Mouse (Mus musculus): ENCODE measurements at regions not wholly inside any gene's neighbourhood (a gene's known extent, or its start where the extent isn't known, plus 50 kb on each side); places are given as distances from the start of the nearest gene placed in this dataset.

DNA sequence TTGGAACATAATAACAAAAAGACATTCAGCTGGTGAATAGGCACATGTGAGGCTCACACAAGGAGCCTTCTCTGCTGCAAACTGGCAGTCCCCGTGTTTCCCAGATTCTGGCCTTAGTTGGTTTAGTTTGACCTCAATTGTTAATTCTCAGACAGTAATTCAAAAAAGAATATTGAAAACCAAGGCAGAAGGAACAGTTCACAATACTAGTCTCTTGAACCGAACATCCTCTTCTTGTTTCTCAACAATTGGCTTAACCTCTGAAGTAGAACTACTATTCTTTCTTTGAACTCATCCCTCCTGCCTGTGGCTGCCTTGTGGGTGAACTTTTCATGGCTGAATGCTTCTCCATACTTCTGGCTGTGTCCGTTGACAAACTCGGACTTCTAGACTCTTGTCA is 110.4 kb upstream of the Neil3 start:
- no peak for ATAC-seq (ENCODE audit: insufficient read depth)
- no peak overlapping the region for H3K9ac ChIP-seq (replicated peaks)

DNA sequence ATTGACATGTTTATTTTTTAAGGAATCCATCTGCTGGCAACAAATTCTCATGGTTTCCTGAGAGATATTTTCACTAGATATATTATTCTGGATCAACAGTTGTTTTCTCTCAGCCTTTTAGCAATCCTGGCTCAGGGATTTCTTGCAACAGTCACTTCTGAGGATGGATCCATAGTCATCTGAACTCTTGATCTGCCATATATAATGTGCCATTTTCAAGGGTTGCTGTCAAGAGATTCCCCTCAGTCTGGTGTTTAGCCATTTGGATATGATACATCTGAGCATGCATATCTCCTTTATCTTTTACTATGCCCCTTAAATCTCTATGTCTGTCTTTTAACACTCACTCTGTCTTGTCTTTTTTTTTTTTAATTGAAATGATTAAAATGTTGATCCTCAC is 130.3 kb upstream of the Neil3 start:
- H3K27me3 ChIP-seq (ENCODE audit: control insufficient read depth, insufficient read depth, low read length), result no peaks in the 10 kb centered on the region
- no peak overlapping the region for H3K4me2 ChIP-seq (ENCODE audit: low read depth)
- no peak overlapping the region for H3K9ac ChIP-seq (replicated peaks)
- ATAC-seq (ENCODE audit: insufficient read depth) (no peak), DNase-seq (ENCODE audit: low read depth in 3 of 3, low spot score in 3 of 3) (no peak)
- H3K27ac ChIP-seq, result no peak overlapping the region
- H3K36me3 ChIP-seq (replicated peaks; ENCODE audit: control insufficient read depth, insufficient read depth, low read depth), result no peaks in the 10 kb centered on the region
- no peak overlapping the region for H3K4me3 ChIP-seq (ENCODE audit: insufficient read depth in 1 of 2, low read depth in 2 of 2, low read length in 2 of 2)
- TF ChIP-seq EP300 (IDR thresholded peaks at IDR 0.05; ENCODE audit: low read depth) (no peak), CTCF (IDR thresholded peaks at IDR 0.05; ENCODE audit: low read depth) (no peak)
- H3K9me3 ChIP-seq (ENCODE audit: control insufficient read depth, low read length), result no peaks in the 10 kb centered on the region
- no peaks in the 10 kb centered on the region for H3K4me1 ChIP-seq (replicated peaks; ENCODE audit: control insufficient read depth in 2 of 2, insufficient read depth in 2 of 2, low read length in 1 of 2)

More for the DNA sequence above, 110.4 kb upstream of the Neil3 start:
- no peak overlapping the region for H3K27ac ChIP-seq
- no peaks in the 10 kb centered on the region for H3K4me1 ChIP-seq (replicated peaks; ENCODE audit: control insufficient read depth in 2 of 2, insufficient read depth in 2 of 2, low read length in 1 of 2)
- no peak for TF ChIP-seq EP300 (IDR thresholded peaks at IDR 0.05; ENCODE audit: low read depth)
- no peak for TF ChIP-seq CTCF (IDR thresholded peaks at IDR 0.05; ENCODE audit: low read depth)
- DNase-seq (ENCODE audit: low read depth in 3 of 3, low spot score in 3 of 3), result no peak
- H3K9me3 ChIP-seq (ENCODE audit: control insufficient read depth, low read length), result no peaks in the 10 kb centered on the region
- H3K27me3 ChIP-seq (ENCODE audit: control insufficient read depth, insufficient read depth, low read length), result no peaks in the 10 kb centered on the region
- WGBS (ENCODE audit: insufficient replicate concordance), result 66% methylated on average over 4 of the region's 4 CpGs
- no peak overlapping the region for H3K4me3 ChIP-seq (ENCODE audit: insufficient read depth in 1 of 2, low read depth in 2 of 2, low read length in 2 of 2)
- no peak overlapping the region for H3K4me2 ChIP-seq (ENCODE audit: low read depth)
- no peaks in the 10 kb centered on the region for H3K36me3 ChIP-seq (replicated peaks; ENCODE audit: control insufficient read depth, insufficient read depth, low read depth)

- Histone ChIP-seq H3K27ac (no peak overlapping the region), H3K9me3 (ENCODE audit: control insufficient read depth, low read length) (no peaks in the 10 kb centered on the region), H3K4me2 (ENCODE audit: low read depth) (no peak overlapping the region), H3K27me3 (ENCODE audit: control insufficient read depth, insufficient read depth, low read length) (no peaks in the 10 kb centered on the region), H3K36me3 (replicated peaks; ENCODE audit: control insufficient read depth, insufficient read depth, low read depth) (no peaks in the 10 kb centered on the region), H3K9ac (replicated peaks) (no peak overlapping the region), H3K4me3 (ENCODE audit: insufficient read depth in 1 of 2, low read depth in 2 of 2, low read length in 2 of 2) (no peak overlapping the region), H3K4me1 (replicated peaks; ENCODE audit: control insufficient read depth in 2 of 2, insufficient read depth in 2 of 2, low read length in 1 of 2) (no peaks in the 10 kb centered on the region)
- TF ChIP-seq EP300 (IDR thresholded peaks at IDR 0.05; ENCODE audit: low read depth) (no peak), CTCF (IDR thresholded peaks at IDR 0.05; ENCODE audit: low read depth) (no peak)
- no peak for DNase-seq (ENCODE audit: low read depth in 3 of 3, low spot score in 3 of 3)
- no peak for ATAC-seq (ENCODE audit: insufficient read depth)
Measured at GRCm38 (mm10) chr8:53775511-53775910, 136.6 kb upstream of the Neil3 start.

DNA sequence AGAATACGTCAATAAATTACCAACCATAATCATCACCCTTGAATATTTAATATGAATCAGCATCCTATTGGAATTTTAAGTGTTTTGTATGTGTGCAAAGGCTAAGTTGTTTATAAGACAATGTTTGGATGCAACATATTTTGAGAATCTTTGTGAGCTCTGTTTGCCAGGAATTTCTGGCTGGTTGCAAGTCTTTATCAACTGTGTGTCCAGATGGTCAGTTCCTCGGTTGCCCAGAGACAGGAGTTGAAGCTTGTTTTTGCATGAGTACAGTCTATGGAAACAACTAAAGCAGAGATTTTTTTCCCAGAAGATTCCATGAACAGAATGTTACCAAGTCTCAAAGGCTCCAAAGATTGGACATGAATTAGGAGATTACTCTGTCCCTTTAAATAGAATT is 142.0 kb upstream of the Neil3 start:
- no peaks in the 10 kb centered on the region for H3K36me3 ChIP-seq (replicated peaks; ENCODE audit: control insufficient read depth, insufficient read depth, low read depth)
- 47% methylated on average over 2 of the region's 2 CpGs for WGBS (ENCODE audit: insufficient replicate concordance)
- no peak overlapping the region for H3K27ac ChIP-seq
- ATAC-seq (ENCODE audit: insufficient read depth) (no peak), DNase-seq (ENCODE audit: low read depth in 3 of 3, low spot score in 3 of 3) (no peak)
- H3K4me1 ChIP-seq (replicated peaks; ENCODE audit: control insufficient read depth in 2 of 2, insufficient read depth in 2 of 2, low read length in 1 of 2), result no peaks in the 10 kb centered on the region
- no peaks in the 10 kb centered on the region for H3K9me3 ChIP-seq (ENCODE audit: control insufficient read depth, low read length)
- TF ChIP-seq EP300 (IDR thresholded peaks at IDR 0.05; ENCODE audit: low read depth), result no peak
- TF ChIP-seq CTCF (IDR thresholded peaks at IDR 0.05; ENCODE audit: low read depth), result no peak
- H3K27me3 ChIP-seq (ENCODE audit: control insufficient read depth, insufficient read depth, low read length), result no peaks in the 10 kb centered on the region
- H3K4me2 ChIP-seq (ENCODE audit: low read depth), result no peak overlapping the region
- H3K4me3 ChIP-seq (ENCODE audit: insufficient read depth in 1 of 2, low read depth in 2 of 2, low read length in 2 of 2), result no peak overlapping the region
- no peak overlapping the region for H3K9ac ChIP-seq (replicated peaks)

DNA sequence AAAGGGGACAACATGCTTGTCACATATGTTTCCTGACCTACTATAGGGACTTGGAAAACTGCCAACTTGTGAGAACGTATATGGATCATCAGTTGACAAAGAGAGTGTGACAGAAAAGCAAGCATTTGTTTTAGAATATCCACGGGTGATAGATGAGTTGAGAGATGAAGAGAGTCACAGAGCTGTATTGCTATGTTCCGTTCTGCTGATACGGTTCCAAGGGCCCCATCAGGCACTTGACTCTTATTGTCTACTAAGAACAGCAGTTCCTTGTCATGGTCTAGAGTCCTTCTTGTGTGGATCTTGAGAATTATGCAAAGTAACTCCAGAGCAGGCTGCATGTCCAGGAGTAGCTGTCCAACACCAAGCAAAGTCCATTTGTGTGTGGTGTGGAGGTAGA is 143.0 kb upstream of the Neil3 start:
- no peak overlapping the region for H3K4me2 ChIP-seq (ENCODE audit: low read depth)
- DNase-seq (ENCODE audit: low read depth in 3 of 3, low spot score in 3 of 3) (no peak), ATAC-seq (ENCODE audit: insufficient read depth) (no peak)
- H3K27me3 ChIP-seq (ENCODE audit: control insufficient read depth, insufficient read depth, low read length), result no peaks in the 10 kb centered on the region
- H3K4me1 ChIP-seq (replicated peaks; ENCODE audit: control insufficient read depth in 2 of 2, insufficient read depth in 2 of 2, low read length in 1 of 2), result no peaks in the 10 kb centered on the region
- TF ChIP-seq EP300 (IDR thresholded peaks at IDR 0.05; ENCODE audit: low read depth), result no peak
- TF ChIP-seq CTCF (IDR thresholded peaks at IDR 0.05; ENCODE audit: low read depth), result no peak
- H3K4me3 ChIP-seq (ENCODE audit: insufficient read depth in 1 of 2, low read depth in 2 of 2, low read length in 2 of 2), result no peak overlapping the region
- no peaks in the 10 kb centered on the region for H3K36me3 ChIP-seq (replicated peaks; ENCODE audit: control insufficient read depth, insufficient read depth, low read depth)
- H3K9ac ChIP-seq (replicated peaks), result no peak overlapping the region
- WGBS (ENCODE audit: insufficient replicate concordance), result 62% methylated on average over 4 of the region's 4 CpGs
- no peak overlapping the region for H3K27ac ChIP-seq
- H3K9me3 ChIP-seq (ENCODE audit: control insufficient read depth, low read length), result no peaks in the 10 kb centered on the region

DNA sequence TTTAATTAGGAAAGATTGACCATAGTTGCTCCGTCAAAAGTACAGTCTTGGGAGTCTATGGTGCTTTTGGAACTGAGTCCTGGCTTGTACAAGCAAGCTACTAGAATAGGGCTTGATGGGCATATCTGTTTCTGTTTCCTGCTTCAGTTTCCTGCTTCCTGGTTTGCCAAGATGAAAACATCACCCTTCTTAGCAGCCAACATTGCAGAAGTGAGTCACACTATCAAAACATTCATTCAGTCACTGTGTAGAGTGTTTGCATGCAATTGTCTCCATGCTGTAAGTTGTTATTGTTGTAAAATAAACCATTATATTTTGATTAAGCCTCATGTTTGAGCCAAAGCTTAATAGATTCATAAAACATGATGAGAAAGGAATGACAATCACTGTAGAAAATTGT is 149.3 kb upstream of the Neil3 start:
- Histone ChIP-seq H3K27me3 (ENCODE audit: control insufficient read depth, insufficient read depth, low read length) (no peaks in the 10 kb centered on the region), H3K4me1 (replicated peaks; ENCODE audit: control insufficient read depth in 2 of 2, insufficient read depth in 2 of 2, low read length in 1 of 2) (no peaks in the 10 kb centered on the region), H3K36me3 (replicated peaks; ENCODE audit: control insufficient read depth, insufficient read depth, low read depth) (no peaks in the 10 kb centered on the region), H3K9ac (replicated peaks) (no peak overlapping the region), H3K4me2 (ENCODE audit: low read depth) (no peak overlapping the region), H3K9me3 (ENCODE audit: control insufficient read depth, low read length) (no peaks in the 10 kb centered on the region), H3K27ac (no peak overlapping the region), H3K4me3 (ENCODE audit: insufficient read depth in 1 of 2, low read depth in 2 of 2, low read length in 2 of 2) (no peak overlapping the region)
- ATAC-seq (ENCODE audit: insufficient read depth), result no peak
- no peak for TF ChIP-seq CTCF (IDR thresholded peaks at IDR 0.05; ENCODE audit: low read depth)
- no peak for TF ChIP-seq EP300 (IDR thresholded peaks at IDR 0.05; ENCODE audit: low read depth)
- DNase-seq (ENCODE audit: low read depth in 3 of 3, low spot score in 3 of 3), result no peak
- WGBS (ENCODE audit: insufficient replicate concordance), result 44% methylated on average over 1 of the region's 1 CpGs
